Mouse (Mus musculus): ENCODE measurements around the gene Rab13. TPM values are rescaled to one million over a fixed set of nuclear protein-coding genes. Genes with fewer than 3 reads are reported as not detected.

The Rab13 gene
- polyA plus RNA-seq (2016; fragmentation: Nextera tagmentation; extraction: Ambion mirVana): 24.4 and 25.6 TPM in 2 replicates

DNA sequence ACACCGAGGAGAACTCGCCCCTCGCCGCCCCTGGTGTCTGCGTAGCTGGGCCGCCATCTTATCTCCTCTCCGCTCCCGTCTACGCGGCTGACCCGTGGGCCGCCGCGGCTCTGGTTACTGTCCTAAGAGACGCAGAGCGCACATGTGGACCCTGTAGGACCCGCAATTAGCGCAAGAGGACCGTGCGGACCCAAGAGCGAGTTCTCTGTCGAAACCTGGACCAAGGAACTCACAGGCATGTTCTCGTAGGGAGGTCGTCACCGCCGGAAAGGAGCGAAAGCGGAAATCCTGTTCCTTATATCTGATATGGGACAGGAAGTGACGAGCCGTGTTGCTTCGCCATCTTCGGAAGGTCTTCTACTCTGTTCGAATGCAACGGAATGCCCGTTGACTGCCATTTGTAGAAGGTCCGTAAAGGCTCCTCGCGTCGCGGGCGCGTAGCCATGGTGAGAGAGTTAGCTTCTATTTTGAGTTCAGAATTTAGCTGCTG is at the start of gene Rab13, which contains the start of gene Rps27:
Gene Rab13 (plus strand): TSS at position 319 of the 490 bp plus-strand sequence.
Gene Rps27 (minus strand): TSS at position 275 of the 490 bp plus-strand sequence.
- WGBS: under 1% methylated on average over 42 of the region's 42 CpGs
- H3K9me3 ChIP-seq: no peaks in the 10 kb centered on the region
- no peaks in the 10 kb centered on the region for H3K27me3 ChIP-seq (ENCODE audit: poor library complexity, severe bottlenecking)
- H3K36me3 ChIP-seq (replicated peaks): peaks cover 43% of the 10 kb centered on the region
- H3K27ac ChIP-seq: peak within 1 kb of the TSS; percentile 97
- H3K4me1 ChIP-seq: peaks cover 27% of the 10 kb centered on the region
- DNase-seq (ENCODE audit: extremely low spot score, low spot score): peak; percentile 91
- peak within 1 kb of the TSS; percentile 94 for H3K4me3 ChIP-seq

DNA sequence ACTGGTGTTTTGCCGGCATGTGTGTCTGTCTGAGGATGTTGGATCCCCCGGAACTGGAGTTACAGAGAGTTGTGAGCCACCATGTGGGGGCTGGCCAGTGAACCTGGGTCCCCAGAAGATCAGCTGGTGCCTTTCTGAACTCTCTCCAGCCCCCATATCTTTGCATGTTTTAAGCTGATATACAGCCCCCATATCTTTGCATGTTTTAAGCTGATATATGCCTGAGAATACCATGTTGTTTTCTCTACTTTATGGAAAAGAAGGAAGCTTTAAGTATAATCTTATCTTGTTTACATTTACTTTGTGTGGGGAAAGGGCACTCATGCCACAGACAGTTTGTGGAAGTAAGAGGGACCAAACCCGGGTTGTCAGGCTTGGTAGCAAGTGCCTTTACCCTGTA is 33.9 kb upstream of the Rab13 start:
- 87% methylated on average over 3 of the region's 3 CpGs for WGBS
- H3K4me1 ChIP-seq: no peaks in the 10 kb centered on the region
- H3K27ac ChIP-seq: no peak overlapping the region

DNA sequence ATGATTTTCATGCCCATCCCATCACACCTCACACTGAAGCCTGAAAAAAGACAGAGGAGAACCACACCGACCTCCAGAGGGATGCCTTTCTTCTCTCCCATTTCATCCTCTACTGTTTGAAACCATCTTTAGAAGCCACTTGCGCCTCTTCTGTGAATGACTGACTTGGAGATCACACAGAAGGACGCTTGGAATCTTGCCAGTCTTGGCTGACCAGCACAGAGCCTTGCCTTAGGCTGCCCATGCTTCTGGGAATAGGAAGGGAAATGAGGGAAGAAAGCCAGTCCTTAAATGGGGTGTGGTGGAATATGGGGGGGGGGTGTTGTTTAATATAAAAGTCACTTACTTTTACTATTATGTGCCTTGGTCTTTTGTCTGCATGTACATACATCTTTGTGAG is 29.9 kb upstream of the Rab13 start:
- Histone ChIP-seq H3K27ac (no peak overlapping the region), H3K4me1 (no peaks in the 10 kb centered on the region), H3K27me3 (ENCODE audit: poor library complexity, severe bottlenecking) (no peaks in the 10 kb centered on the region), H3K9me3 (no peaks in the 10 kb centered on the region), H3K36me3 (replicated peaks) (no peaks in the 10 kb centered on the region), H3K4me3 (no peak overlapping the region)
- DNase-seq (ENCODE audit: extremely low spot score, low spot score): no peak
- 88% methylated on average over 3 of the region's 3 CpGs for WGBS

More for the DNA sequence above, 33.9 kb upstream of the Rab13 start:
- Histone ChIP-seq H3K36me3 (replicated peaks) (no peaks in the 10 kb centered on the region), H3K27me3 (ENCODE audit: poor library complexity, severe bottlenecking) (no peaks in the 10 kb centered on the region), H3K4me3 (no peak overlapping the region), H3K9me3 (no peaks in the 10 kb centered on the region)
- DNase-seq (ENCODE audit: extremely low spot score, low spot score): no peak

DNA sequence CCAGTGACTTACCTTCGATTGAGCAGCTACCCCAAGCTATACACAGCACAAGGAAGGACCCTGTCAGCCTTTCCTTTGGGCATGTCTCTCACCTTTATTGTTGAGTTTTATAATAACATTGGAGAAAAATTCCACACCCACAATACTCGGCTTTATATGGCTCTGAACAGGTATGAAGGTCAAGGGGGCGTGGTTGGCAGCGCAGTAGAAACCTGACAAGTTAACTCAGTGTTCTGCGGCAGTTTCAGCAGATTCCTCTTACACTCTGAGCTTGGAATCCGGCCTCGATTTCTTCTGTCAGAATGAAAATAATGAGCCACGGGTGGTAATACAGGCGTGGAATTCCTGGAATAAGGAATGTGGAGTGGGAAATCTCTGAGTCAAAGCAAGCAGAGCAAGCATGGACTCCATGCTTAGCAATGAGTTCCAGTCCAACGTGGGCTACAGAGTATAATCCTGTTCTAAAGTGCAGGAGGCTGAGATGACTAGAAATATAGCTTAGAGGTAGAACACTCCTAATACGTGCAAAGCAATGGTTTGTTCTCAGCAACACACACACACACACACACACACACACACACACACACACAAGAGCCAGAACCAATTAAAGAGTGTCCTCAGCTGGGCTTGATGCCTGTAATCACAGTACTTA is 22.5 kb upstream of the Rab13 start:
- Histone ChIP-seq H3K4me1 (peaks cover 21% of the 10 kb centered on the region), H3K9me3 (no peaks in the 10 kb centered on the region), H3K27me3 (ENCODE audit: poor library complexity, severe bottlenecking) (no peaks in the 10 kb centered on the region), H3K36me3 (replicated peaks) (no peaks in the 10 kb centered on the region), H3K4me3 (no peak overlapping the region), H3K27ac (no peak overlapping the region)
- 86% methylated on average over 11 of the region's 11 CpGs for WGBS
- no peak for DNase-seq (ENCODE audit: extremely low spot score, low spot score)

DNA sequence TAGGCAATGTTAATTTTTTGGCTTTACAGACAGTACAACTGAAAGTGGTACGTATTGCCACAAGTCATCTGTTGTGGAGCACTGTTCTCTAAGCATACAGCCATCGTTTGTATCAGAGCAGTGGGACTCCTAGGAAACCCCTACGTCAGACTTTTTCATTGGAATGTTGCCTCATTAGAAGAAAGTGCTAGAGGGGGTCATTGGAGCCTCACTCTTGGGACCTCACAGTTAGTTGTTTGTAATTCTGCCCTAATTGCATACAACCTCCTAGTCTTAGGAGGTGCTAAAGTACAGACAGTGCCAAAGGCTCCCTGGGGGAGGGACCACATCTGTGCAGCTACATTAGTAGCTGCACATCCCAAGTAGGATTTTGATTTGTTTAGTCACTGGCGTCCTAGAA is 18.7 kb upstream of the Rab13 start:
- WGBS: 52% methylated on average over 4 of the region's 4 CpGs
- Histone ChIP-seq H3K9me3 (no peaks in the 10 kb centered on the region), H3K4me1 (peaks cover 21% of the 10 kb centered on the region), H3K36me3 (replicated peaks) (no peaks in the 10 kb centered on the region), H3K27ac (no peak overlapping the region), H3K4me3 (no peak overlapping the region), H3K27me3 (ENCODE audit: poor library complexity, severe bottlenecking) (no peaks in the 10 kb centered on the region)
- no peak for DNase-seq (ENCODE audit: extremely low spot score, low spot score)

DNA sequence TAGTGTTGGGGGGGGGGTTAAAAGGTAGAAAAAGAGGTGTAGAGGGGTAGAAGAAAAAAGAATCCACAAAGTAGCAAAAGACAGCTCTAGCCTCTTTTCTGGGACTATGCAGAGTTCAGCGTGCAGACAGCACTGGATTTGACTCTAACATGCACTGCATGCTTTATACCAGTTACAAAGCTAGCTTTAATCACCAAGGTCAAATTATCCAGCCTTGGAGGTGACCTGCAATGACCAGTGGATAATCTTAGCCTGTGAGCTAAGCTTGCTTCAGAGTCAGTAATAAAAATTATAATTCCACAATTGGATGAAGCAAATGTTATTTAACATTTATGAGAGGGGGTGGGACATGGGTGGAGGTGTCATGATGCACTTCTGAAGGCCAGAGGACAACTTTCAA is 17.9 kb upstream of the Rab13 start:
- no peak overlapping the region for H3K27ac ChIP-seq
- 86% methylated on average over 1 of the region's 1 CpGs for WGBS
- H3K27me3 ChIP-seq (ENCODE audit: poor library complexity, severe bottlenecking): no peaks in the 10 kb centered on the region
- peaks cover 21% of the 10 kb centered on the region for H3K4me1 ChIP-seq
- no peak for DNase-seq (ENCODE audit: extremely low spot score, low spot score)
- no peak overlapping the region for H3K4me3 ChIP-seq
- no peaks in the 10 kb centered on the region for H3K36me3 ChIP-seq (replicated peaks)
- no peaks in the 10 kb centered on the region for H3K9me3 ChIP-seq

DNA sequence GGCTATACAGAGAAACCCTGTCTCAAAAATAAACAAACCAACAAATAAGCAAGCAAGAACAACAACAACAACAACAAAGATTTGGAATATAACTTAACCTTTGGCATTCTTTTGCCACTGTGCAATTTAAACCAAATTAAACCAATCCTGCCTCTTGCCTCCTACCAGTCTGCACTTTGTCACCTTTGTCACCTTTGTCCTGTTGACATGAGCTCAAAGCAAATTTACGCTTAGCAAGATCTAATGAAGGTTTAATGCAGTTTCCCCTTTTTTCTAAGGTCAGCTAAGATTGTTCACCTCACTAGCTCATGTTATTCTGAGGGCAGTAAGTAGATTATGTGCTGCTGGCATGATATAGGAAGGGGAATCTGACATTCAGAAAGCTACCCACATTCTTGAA is 15.9 kb upstream of the Rab13 start:
- no peaks in the 10 kb centered on the region for H3K9me3 ChIP-seq
- H3K4me1 ChIP-seq: peaks cover 8% of the 10 kb centered on the region
- 93% methylated on average over 1 of the region's 1 CpGs for WGBS
- H3K27me3 ChIP-seq (ENCODE audit: poor library complexity, severe bottlenecking): no peaks in the 10 kb centered on the region
- no peak overlapping the region for H3K4me3 ChIP-seq
- DNase-seq (ENCODE audit: extremely low spot score, low spot score): no peak
- no peaks in the 10 kb centered on the region for H3K36me3 ChIP-seq (replicated peaks)
- H3K27ac ChIP-seq: no peak overlapping the region

DNA sequence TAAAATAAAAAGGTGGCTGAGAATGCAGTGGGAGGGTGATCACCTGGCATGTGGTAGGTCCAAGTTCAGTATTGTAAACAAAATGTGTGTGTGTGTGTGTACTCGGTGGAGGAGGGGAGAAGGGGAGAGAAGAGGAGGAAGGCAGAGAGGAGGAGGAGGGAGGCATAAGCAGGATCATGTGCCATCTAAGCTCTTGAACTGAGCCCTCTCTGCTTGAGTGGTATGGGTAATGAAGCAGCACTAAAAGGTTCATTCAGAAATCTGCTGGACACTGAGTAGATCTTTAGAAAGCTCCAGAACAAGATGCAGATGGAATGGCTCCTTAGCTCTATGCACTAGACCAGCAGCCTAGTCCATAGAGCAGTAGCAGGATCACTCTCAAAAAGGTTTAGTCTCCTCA is 10.6 kb upstream of the Rab13 start:
- Histone ChIP-seq H3K36me3 (replicated peaks) (peaks cover 22% of the 10 kb centered on the region), H3K4me3 (no peak overlapping the region), H3K9me3 (no peaks in the 10 kb centered on the region), H3K27ac (no peak overlapping the region), H3K4me1 (peaks cover 10% of the 10 kb centered on the region), H3K27me3 (ENCODE audit: poor library complexity, severe bottlenecking) (no peaks in the 10 kb centered on the region)
- no peak for DNase-seq (ENCODE audit: extremely low spot score, low spot score)
- 57% methylated on average over 1 of the region's 1 CpGs for WGBS

DNA sequence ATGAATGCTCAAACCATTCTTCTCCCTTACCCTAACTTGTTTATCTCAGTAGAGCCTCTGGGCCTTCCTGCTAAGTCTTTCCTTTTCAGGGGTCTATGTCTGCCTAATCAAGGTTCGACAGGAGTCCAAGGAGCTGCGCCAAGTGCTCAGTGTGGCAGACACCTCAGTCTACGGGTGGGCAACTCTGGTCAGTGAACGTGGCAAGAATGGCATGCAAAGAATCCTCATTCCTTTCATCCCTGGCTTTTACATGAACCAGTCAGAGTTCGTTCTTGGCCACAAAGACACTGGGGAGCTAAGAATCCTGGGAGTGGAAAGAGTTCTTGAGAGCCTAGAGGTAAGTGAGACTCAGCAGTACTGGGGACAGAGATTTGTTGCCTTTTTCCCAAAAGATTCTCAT is 9.9 kb upstream of the Rab13 start:
- Histone ChIP-seq H3K4me1 (peaks cover 10% of the 10 kb centered on the region), H3K9me3 (no peaks in the 10 kb centered on the region), H3K27me3 (ENCODE audit: poor library complexity, severe bottlenecking) (no peaks in the 10 kb centered on the region), H3K36me3 (replicated peaks) (peaks cover 29% of the 10 kb centered on the region), H3K27ac (no peak overlapping the region), H3K4me3 (no peak overlapping the region)
- WGBS: 79% methylated on average over 5 of the region's 5 CpGs
- DNase-seq (ENCODE audit: extremely low spot score, low spot score): no peak

DNA sequence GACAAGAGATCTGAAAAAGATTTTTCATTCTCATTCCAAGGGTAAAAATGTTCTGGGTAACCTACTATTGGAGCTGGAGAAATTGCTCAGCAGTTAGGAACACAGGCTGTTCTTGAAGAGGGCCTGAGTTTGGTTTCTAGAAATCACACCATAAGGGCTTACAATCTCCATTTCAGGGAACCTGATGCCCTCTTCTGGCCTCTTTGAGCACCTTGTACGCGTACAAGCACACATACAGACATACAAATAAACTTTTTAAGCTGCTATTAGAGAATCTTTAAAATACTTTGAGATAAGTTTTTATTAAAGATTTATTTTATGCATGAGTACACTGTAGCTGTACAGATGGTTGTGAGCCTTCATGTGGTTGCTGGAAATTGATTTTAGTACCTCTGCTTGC is 8.9 kb upstream of the Rab13 start:
- H3K9me3 ChIP-seq: no peaks in the 10 kb centered on the region
- H3K27ac ChIP-seq: no peak overlapping the region
- DNase-seq (ENCODE audit: extremely low spot score, low spot score): no peak
- peaks cover 10% of the 10 kb centered on the region for H3K4me1 ChIP-seq
- no peaks in the 10 kb centered on the region for H3K27me3 ChIP-seq (ENCODE audit: poor library complexity, severe bottlenecking)
- peaks cover 39% of the 10 kb centered on the region for H3K36me3 ChIP-seq (replicated peaks)
- no peak overlapping the region for H3K4me3 ChIP-seq
- WGBS: 94% methylated on average over 2 of the region's 2 CpGs

DNA sequence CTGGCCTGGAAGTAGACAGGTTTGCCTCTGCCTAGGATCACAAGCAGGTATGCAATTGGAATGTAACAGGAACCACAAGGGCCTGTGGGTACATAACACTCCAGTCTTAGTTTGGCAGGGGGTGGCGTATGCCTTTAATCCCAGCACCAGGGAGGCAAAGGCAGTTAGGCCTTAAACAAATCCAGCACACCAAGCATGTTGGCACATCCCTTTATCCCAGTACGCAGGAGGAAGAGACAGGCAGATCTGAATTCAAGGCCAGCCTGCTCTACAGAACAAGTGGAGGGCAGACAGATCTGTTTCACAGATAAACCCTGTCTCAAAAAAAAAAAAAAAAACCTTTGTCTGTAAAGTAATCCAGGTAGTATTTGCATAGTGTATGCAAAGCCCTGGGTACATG is 4.8 kb upstream of the Rab13 start:
- DNase-seq (ENCODE audit: extremely low spot score, low spot score): no peak
- peaks cover 70% of the 10 kb centered on the region for H3K36me3 ChIP-seq (replicated peaks)

DNA sequence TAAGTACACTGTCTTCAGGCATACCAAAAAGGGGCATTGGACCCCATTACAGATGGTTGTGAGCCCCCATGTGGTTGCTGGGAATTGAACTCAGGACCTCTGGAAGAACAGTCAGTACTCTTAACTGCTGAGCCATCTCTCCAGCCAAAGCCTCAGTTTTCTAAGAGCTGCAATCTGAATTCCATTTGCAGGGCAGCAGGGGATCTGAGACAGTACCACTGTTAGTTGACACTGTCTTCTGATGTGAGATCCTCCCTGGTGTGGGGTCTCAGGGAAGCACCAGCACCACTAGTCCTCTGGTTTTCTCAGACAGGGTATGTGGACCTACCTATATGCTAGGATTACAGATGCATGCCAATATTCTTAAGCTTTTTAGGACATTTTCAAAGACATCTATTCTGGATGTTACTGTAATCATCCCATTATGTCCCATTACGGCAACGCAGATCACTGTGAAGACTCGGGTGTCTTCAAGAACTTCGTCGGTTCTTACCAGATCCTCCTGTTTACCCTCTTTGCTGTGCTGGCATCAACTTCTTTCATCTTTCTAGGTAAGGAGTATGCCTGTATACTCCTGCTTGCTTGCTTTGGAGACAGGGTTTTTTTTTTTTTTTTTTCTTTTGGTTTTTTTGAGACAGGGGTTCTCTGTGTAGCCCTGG is 3.5 kb upstream of the Rab13 start:
- Histone ChIP-seq H3K27ac (no peak overlapping the region), H3K36me3 (replicated peaks) (peaks cover 70% of the 10 kb centered on the region), H3K27me3 (ENCODE audit: poor library complexity, severe bottlenecking) (no peaks in the 10 kb centered on the region), H3K4me1 (peaks cover 27% of the 10 kb centered on the region), H3K4me3 (no peak overlapping the region), H3K9me3 (no peaks in the 10 kb centered on the region)
- WGBS: 97% methylated on average over 5 of the region's 5 CpGs
- no peak for DNase-seq (ENCODE audit: extremely low spot score, low spot score)

More for the DNA sequence above, 4.8 kb upstream of the Rab13 start:
- peaks cover 20% of the 10 kb centered on the region for H3K4me1 ChIP-seq
- no peak overlapping the region for H3K4me3 ChIP-seq
- 94% methylated on average over 2 of the region's 2 CpGs for WGBS
- H3K27me3 ChIP-seq (ENCODE audit: poor library complexity, severe bottlenecking): no peaks in the 10 kb centered on the region
- H3K27ac ChIP-seq: no peak overlapping the region
- H3K9me3 ChIP-seq: no peaks in the 10 kb centered on the region

Data from forebrain, embryonic 10.5 days (tissue).